Mouse (Mus musculus): Measurements from ENCODE around the gene Surf4.

The Surf4 gene

DNA sequence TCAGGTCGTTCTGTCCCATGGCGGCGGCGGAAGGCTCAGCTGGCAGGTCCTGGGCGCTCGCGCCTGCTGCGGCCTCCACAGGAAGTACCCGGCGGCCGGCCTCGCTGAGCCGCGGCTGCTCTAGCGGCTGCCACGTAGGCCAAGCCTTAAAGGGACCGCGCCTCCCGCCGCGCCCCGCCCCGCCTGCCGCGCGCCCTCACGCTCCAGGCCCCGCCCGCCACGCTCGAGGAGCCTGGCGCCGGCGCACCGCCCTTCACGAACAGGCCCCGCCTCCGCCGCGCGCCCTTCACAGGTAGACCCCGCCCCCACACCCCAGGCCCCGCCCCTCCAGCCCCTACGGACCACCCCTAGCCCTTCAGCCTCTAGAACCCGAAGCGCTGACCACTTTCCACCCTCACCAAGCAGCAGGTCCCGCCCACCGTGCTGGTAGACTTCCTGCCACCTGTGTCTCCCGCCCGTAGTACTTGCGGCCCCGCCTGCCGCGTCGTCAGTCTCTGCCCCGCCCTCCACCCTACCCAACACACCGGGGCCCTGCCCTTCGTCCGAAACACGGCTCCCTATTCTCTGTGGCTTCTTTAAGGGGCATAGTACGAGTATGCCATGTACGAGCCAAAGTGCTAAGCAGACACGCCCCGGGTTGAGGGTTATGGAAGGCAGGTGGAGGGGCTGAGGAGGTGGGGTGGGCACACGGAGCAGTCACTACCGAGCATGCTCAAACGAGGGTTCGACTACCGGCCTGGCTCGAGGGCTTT is at the start of gene Surf4, which contains the start of gene Stkld1:
TSS of gene Surf4 (minus strand) at position 625 of the 752 bp plus-strand sequence.
TSS of gene Stkld1 (plus strand) at position 744 of the 752 bp plus-strand sequence.
- POLR2A ChIA-PET: interaction anchor here (0.5 to 4.9 kb wide), 41 partner anchors 8 to 793 kb away, joined by 3 to 97 read pairs (median 4); partner anchors contain the start of genes Surf6 (in 3 of the 4), Surf1 (in 2 of the 4), Surf2 (in 2 of the 4) and Qsox2 (in 1 of the 4)
- CTCF ChIA-PET: interaction anchor here in 3 of 4 experiments (0.6 to 1.8 kb wide), 5 partner anchors 15 to 106 kb away, joined by 3 to 5 read pairs (median 3); partner anchors contain the start of gene Surf6 (in 1 of the 3)

GRCm38 (mm10) chr2:26980361-26980760 is 46.6 kb upstream of the Surf4 start:
- POLR2A ChIA-PET: no interaction called here
- CTCF ChIA-PET: interaction anchor here in 1 of 4 experiments (1.3 kb wide), 1 partner anchor 59 kb away, joined by 4 read pairs; no protein-coding TSS in a partner anchor

DNA sequence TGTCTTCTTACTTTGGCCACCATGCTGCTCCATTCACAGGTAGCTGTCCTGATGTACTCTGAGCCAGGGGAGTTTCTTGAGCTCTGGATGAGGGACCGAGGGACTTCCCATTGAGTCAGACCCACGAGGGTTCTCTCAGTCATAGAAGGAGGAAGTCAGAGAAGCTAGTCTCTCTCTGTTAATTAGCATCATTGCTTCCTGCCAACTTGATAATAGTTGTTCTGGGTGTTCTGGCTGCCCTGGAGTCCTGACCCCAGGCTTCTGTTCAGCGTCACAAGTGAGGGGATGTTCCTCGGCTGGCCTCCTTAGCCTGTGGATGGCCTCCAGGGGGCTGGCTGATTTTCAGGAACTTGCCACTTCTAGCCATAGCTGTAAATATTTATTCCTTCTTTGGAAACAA is 40.2 kb upstream of the Surf4 start:
- POLR2A ChIA-PET: interaction anchor here in 2 of 4 experiments (0.5 to 1.8 kb wide), 3 partner anchors 8 to 463 kb away, joined by 3 to 4 read pairs (median 3); no protein-coding TSS in a partner anchor

GRCm38 (mm10) chr2:26973116-26973515 is 39.4 kb upstream of the Surf4 start, which contains the start of gene Adamts13:
Gene Adamts13 (plus strand): TSS chr2:26973416.
- POLR2A ChIA-PET: interaction anchor here in 2 of 4 experiments (1.4 to 1.6 kb wide), 2 partner anchors 9 to 37 kb away, joined by 3 read pairs; no protein-coding TSS in a partner anchor

More for the DNA sequence above, 40.2 kb upstream of the Surf4 start:
- CTCF ChIA-PET: interaction anchor here in 1 of 4 experiments (1.6 kb wide), 1 partner anchor 65 kb away, joined by 6 read pairs; no protein-coding TSS in a partner anchor

GRCm38 (mm10) chr2:26967262-26967661 is 33.5 kb upstream of the Surf4 start:
- POLR2A ChIA-PET: interaction anchor here in 1 of 4 experiments (1.3 kb wide), 1 partner anchor 44 kb away, joined by 4 read pairs; no protein-coding TSS in a partner anchor

More at GRCm38 (mm10) chr2:26973116-26973515, 39.4 kb upstream of the Surf4 start, which contains the start of gene Adamts13:
- CTCF ChIA-PET: interaction anchor here in 2 of 4 experiments (0.5 to 1.6 kb wide), 2 partner anchors 65 kb away, joined by 6 to 8 read pairs; no protein-coding TSS in a partner anchor

DNA sequence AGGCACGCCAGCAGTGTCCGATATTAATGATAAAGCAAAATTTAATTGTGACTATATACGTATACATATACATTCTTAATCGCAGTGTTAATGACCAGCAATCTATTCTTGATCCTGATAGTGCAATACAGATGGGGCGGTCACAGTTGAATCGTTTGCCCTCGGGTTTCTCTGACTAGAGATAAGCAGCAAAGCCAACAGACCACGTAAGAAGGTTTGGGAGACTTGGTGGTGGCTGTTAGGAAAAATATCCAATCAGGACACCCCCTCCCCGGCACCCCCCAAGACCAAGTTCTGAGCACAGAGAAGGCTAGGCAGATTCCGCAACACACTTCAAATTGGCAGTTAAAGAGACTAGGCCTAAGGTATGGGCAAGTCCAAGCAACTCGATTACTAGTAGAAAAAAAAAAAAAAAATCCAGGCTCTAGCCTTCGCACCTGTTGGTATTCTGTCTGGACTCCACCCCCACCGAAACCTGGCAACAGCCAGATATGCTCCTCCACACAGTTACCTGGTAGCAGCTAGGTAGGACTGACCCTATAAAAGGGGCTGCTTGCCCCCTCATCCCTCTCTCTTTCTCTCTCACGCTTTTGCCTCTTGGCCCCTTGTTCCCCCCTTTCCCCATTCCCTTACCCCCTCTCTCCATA is 31.1 kb upstream of the Surf4 start:
- POLR2A ChIA-PET: interaction anchor here in 2 of 4 experiments (0.7 kb wide), 3 partner anchors 49 to 103 kb away, joined by 3 to 6 read pairs (median 5); no protein-coding TSS in a partner anchor
- CTCF ChIA-PET: interaction anchor here in 3 of 4 experiments (0.6 to 1.3 kb wide), 3 partner anchors 74 to 782 kb away, joined by 3 to 5 read pairs (median 5); no protein-coding TSS in a partner anchor

More at GRCm38 (mm10) chr2:26967262-26967661, 33.5 kb upstream of the Surf4 start:
- CTCF ChIA-PET: interaction anchor here in 1 of 4 experiments (1.0 kb wide), 1 partner anchor 72 kb away, joined by 6 read pairs; no protein-coding TSS in a partner anchor

GRCm38 (mm10) chr2:26963923-26964723 is 30.4 kb upstream of the Surf4 start, which contains the start of gene Rexo4:
Gene Rexo4 (minus strand): TSS chr2:26964386.
- POLR2A ChIA-PET: interaction anchor here in 3 of 4 experiments (0.6 to 1.7 kb wide), 8 partner anchors 9 to 61 kb away, joined by 3 to 12 read pairs (median 4); partner anchors contain the start of gene Surf6 (in 2 of the 3)
- CTCF ChIA-PET: no interaction called here

- ChIA-PET CTCF (no interaction called here), POLR2A (interaction anchor here in 1 of 4 experiments (2.0 kb wide), 1 partner anchor 58 kb away, joined by 5 read pairs; the partner anchor contains the start of gene Surf6)
Observed at GRCm38 (mm10) chr2:26960756-26961155, 27.0 kb upstream of the Surf4 start.

- CTCF ChIA-PET: interaction anchor here in 1 of 4 experiments (0.6 to 1.2 kb wide), 2 partner anchors 21 to 82 kb away, joined by 3 read pairs; no protein-coding TSS in a partner anchor
Observed at GRCm38 (mm10) chr2:26957488-26957859, 23.7 kb upstream of the Surf4 start.

DNA sequence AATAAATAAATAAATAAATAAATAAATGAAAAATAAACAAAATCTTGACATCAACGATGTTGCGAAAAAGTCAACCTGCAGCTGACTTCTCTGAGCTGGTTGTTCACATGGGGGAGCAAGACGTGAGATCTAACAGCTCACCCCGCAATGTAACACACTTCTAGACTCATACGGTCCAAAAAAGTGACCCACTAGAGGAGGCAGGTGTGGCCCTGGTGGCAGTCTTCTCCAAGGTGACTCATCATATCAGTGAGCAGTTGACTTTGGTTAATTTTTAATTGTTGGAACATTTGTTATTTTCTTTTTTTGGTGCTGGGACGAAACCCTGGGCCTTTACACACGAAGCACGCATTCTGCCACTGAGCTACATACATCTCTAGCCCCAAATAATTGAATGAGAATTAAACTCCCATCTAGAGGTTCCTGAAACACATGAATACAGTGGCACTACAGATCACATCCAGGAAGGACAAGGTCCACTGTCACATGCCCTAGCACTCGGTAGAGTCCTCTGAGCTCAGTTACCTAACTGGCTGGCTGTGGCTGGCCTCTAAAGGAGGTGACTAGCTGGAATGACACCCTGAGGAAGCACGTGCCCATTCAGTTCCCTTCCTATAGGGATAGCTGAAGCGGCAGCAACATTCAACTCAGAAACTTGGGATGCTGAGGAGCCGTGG is 23.2 kb upstream of the Surf4 start:
- POLR2A ChIA-PET: interaction anchor here in 3 of 4 experiments (0.9 to 1.4 kb wide), 5 partner anchors 8 to 54 kb away, joined by 3 to 6 read pairs (median 3); partner anchors contain the start of gene Surf6 (in 1 of the 3)
- CTCF ChIA-PET: interaction anchor here in 1 of 4 experiments (0.6 to 1.2 kb wide), 2 partner anchors 21 to 83 kb away, joined by 3 read pairs; no protein-coding TSS in a partner anchor

More at GRCm38 (mm10) chr2:26957488-26957859, 23.7 kb upstream of the Surf4 start:
- POLR2A ChIA-PET: interaction anchor here in 3 of 4 experiments (0.9 to 1.4 kb wide), 5 partner anchors 8 to 55 kb away, joined by 3 to 6 read pairs (median 3); partner anchors contain the start of gene Surf6 (in 1 of the 3)

GRCm38 (mm10) chr2:26954735-26955395 is 21.1 kb upstream of the Surf4 start:
- CTCF ChIA-PET: no interaction called here
- POLR2A ChIA-PET: interaction anchor here in 1 of 4 experiments (0.8 to 1.3 kb wide), 4 partner anchors 9 to 319 kb away, joined by 3 to 4 read pairs (median 4); no protein-coding TSS in a partner anchor

DNA sequence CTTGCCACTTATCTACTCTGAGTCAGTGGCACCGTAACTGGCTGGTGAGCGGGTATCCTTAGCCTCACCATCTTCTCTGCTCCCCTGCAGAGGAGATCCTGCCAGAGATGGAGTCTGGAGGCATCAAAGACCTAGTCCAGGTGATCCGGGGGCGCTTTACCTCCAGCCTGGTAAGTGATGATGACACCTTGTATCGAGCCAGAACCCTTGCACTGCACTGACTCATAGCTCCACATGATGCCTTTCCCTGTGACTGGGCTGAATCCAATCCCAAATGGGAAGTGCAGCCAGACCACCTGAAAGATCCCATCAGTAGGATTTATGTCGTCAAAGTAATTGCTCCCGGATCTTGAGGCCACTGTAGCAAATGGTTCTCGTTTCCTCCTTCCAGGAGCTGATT is 19.1 kb upstream of the Surf4 start:
- CTCF ChIA-PET: no interaction called here

DNA sequence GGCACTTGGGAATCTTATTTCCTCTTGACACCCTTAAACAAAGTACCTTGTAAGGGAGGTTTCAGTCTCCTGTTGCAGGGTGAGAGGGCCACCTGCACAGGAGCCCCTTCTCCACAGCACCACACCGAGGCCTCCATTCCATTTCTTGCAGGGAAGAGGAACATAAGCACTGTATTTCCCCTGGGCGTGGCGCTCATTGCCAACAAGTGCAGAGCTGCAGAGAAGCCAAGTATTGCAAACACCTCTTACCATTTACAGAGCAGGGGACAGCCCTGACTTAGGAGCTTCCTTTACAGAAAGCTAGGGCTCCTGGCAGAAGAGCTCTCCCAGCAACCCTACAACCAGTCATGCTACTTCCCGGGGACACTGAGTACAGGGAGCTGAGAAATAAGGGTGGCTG is 18.5 kb upstream of the Surf4 start:
- CTCF ChIA-PET: interaction anchor here in 1 of 4 experiments (0.7 kb wide), 1 partner anchor 1313 kb away, joined by 6 read pairs; no protein-coding TSS in a partner anchor
- POLR2A ChIA-PET: interaction anchor here (0.5 to 1.8 kb wide), 10 partner anchors 10 to 348 kb away, joined by 3 to 6 read pairs (median 3); partner anchors contain the start of genes Agpat2 (in 1 of the 4) and Surf6 (in 1 of the 4)

More for the DNA sequence above, 19.1 kb upstream of the Surf4 start:
- POLR2A ChIA-PET: interaction anchor here in 3 of 4 experiments (0.7 to 1.8 kb wide), 6 partner anchors 11 to 50 kb away, joined by 3 to 6 read pairs (median 4); partner anchors contain the start of gene Surf6 (in 1 of the 3)

GRCm38 (mm10) chr2:26951346-26951905 is 17.7 kb upstream of the Surf4 start:
- ChIA-PET CTCF (interaction anchor here in 1 of 4 experiments (0.7 kb wide), 1 partner anchor 1312 kb away, joined by 6 read pairs; no protein-coding TSS in a partner anchor), POLR2A (interaction anchor here in 2 of 4 experiments (0.6 to 2.5 kb wide), 7 partner anchors 10 to 347 kb away, joined by 3 to 8 read pairs (median 3); partner anchors contain the start of genes Agpat2 (in 1 of the 2) and Surf6 (in 1 of the 2))

DNA sequence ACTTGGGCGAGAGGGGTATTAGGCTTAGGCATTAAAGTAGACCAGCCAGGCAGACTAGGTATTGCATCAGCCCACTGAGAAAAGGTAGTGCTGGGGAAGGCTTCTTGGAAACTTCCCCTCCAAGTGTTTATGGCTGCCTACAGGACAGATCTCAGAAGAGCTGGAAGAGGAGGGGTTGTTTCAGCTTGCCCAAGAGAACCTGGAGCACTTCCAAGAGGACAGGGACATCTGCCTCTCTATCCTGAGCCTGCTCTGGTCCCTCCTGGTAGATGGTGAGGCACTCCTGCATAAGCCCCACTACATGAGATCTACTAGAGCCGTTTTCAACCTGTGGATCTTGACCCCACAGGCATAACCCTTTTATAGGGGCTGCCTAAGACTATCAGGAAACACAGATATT is 16.7 kb upstream of the Surf4 start:
- CTCF ChIA-PET: no interaction called here
- POLR2A ChIA-PET: interaction anchor here in 1 of 4 experiments (1.3 to 2.5 kb wide), 2 partner anchors 14 to 18 kb away, joined by 3 to 8 read pairs; no protein-coding TSS in a partner anchor

Measured in embryonic stem cell, embryonic (primary cell).